Mouse (Mus musculus) megakaryocyte, embryonic 14.5 days (primary cell): Measurements from ENCODE around the gene Cyp2c37.
"Not testable (repeated sequence)": the region's sequence is repeated elsewhere in the genome, so short reads cannot be mapped to it uniquely, and the experiment has no call there.

Source experiments
- FLI1 ChIP-seq: IDR thresholded peaks from 2 replicates; pipeline ENCODE4 v1.6.1; 2012; ENCODE audit warnings: low read length, inconsistent platforms, mixed read lengths
- GATA1 ChIP-seq: IDR thresholded peaks from 3 replicates; pipeline ENCODE4 v1.6.1; 2012; ENCODE audit warnings: mixed read lengths, low read length, inconsistent platforms, borderline replicate concordance

DNA sequence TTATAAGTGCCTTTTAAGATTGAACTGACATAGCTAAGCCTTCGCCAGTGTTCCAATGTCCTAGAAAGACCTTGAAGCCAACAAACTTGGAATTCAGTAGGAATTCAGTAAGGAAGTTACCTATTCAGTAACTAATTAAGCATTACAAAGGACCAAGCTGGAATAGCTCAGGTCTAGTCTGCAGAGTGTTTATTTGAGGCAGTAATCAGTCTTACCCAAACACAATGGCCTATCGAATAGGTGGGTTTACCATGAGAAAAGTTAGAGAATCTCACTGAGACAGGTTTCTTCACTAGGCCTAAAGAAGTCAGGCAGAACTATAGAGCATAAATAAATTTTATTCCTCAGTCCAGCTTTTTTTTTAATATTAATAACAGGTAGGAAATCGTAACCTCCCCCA is 21.1 kb upstream of the Cyp2c37 start:
- TF ChIP-seq FLI1, GATA1: not testable (repeated sequence)
